Mouse (Mus musculus): Measurements from ENCODE around the gene Npas2.

- TF ChIP-seq POLR2A (IDR thresholded peaks at IDR 0.05; ENCODE audit: borderline replicate concordance, extremely low read depth, low read depth, low read length) (no peak), CTCF (IDR thresholded peaks at IDR 0.05; ENCODE audit: insufficient read depth, low read length) (no peak)
Measured at GRCm38 (mm10) chr1:39163077-39163476, 30.5 kb upstream of the Npas2 start.

All from lung, adult 2 months (tissue).